In the genomic region with DNA sequence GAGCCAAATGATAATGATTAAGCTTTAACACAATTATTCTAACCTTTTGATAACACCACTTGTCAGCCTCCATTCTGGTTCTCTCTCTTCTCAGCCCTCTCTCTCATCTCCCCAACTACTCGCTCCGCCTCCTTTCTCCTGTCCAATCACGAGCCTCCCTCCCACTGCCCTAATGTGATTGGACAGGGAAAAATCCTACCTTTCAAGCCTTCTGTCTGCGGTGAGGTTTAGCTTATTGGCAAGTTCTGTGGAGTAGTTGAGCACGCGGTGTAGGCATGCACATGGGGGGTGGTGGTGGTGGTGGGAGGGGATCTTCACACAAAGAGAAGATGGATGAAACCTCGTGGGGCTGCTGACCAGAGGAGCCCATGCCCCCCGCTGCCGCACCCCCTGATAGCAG, we compare ENCODE assay signal across 13 mouse cellular contexts. TPM values are rescaled to one million over a fixed set of nuclear protein-coding genes. Genes with fewer than 3 reads are reported as not detected.
DNase-seq lines count a peak whose midpoint lies in the region; ATAC-seq and TF ChIP-seq lines count a peak whose summit lies in the region.
"Had no signal": no experiment of that assay in that cellular context is flagged by ENCODE, and none has a peak within 500 bp of the region (broad histone marks: within the 10 kb centered on the region; RNA-seq: fewer than 3 reads in every experiment).

No protein-coding gene starts in this region.

- no peak overlapping the region for H3K4me3 ChIP-seq in liver, embryonic 12.5 days
- no peak overlapping the region for H3K4me3 ChIP-seq in ES-E14 (ENCODE audit: insufficient read depth in 1 of 2, low read depth in 1 of 2, low read length in 2 of 2, poor library complexity in 1 of 2, severe bottlenecking in 1 of 2)
- peak overlapping the region; percentile 16; the same call in 1 of the 2 replicates for H3K4me3 ChIP-seq in limb, embryonic 10.5 days
- H3K4me3 ChIP-seq: embryonic facial prominence, embryonic 12.5 days; hindbrain, embryonic 15.5 days; lung, embryonic 15.5 days had no signal

- no peak overlapping the region for H3K9ac ChIP-seq in liver, embryonic 12.5 days
- H3K9ac ChIP-seq in ES-E14 (ENCODE audit: insufficient read depth, low read depth, low read length, poor library complexity, severe bottlenecking): no peak overlapping the region
- H3K9ac ChIP-seq: embryonic facial prominence, embryonic 12.5 days; hindbrain, embryonic 15.5 days; lung, embryonic 15.5 days had no signal

- H3K27me3 ChIP-seq in liver, embryonic 12.5 days (replicated peaks): peaks cover 17% of the 10 kb centered on the region; the same call in 1 of the 2 replicates
- H3K27me3 ChIP-seq in limb, embryonic 10.5 days (ENCODE audit: low read depth, poor library complexity, severe bottlenecking): peaks cover 11% of the 10 kb centered on the region; the same call in 1 of the 2 replicates
- H3K27me3 ChIP-seq: hindbrain, embryonic 15.5 days; lung, embryonic 15.5 days had no signal

- H3K36me3 ChIP-seq in liver, embryonic 12.5 days: no peaks in the 10 kb centered on the region
- no peaks in the 10 kb centered on the region for H3K36me3 ChIP-seq in ES-E14 (ENCODE audit: control insufficient read depth, insufficient read depth, low read length, poor library complexity, severe bottlenecking)
- no peaks in the 10 kb centered on the region for H3K36me3 ChIP-seq in limb, embryonic 10.5 days
- H3K36me3 ChIP-seq: embryonic facial prominence, embryonic 12.5 days; hindbrain, embryonic 15.5 days; lung, embryonic 15.5 days had no signal

- no peak overlapping the region for H3K4me2 ChIP-seq in liver, embryonic 12.5 days
- H3K4me2 ChIP-seq: embryonic facial prominence, embryonic 12.5 days; hindbrain, embryonic 15.5 days; lung, embryonic 15.5 days had no signal

- no peak overlapping the region for H3K27ac ChIP-seq in liver, embryonic 12.5 days
- no peak overlapping the region for H3K27ac ChIP-seq in ES-E14 (ENCODE audit: insufficient read depth, low read depth, low read length, poor library complexity, severe bottlenecking)
- H3K27ac ChIP-seq in limb, embryonic 10.5 days: peak overlapping the region; percentile 63; the same call in 1 of the 2 replicates
- H3K27ac ChIP-seq: embryonic facial prominence, embryonic 12.5 days; hindbrain, embryonic 15.5 days; lung, embryonic 15.5 days had no signal

- no peak for ATAC-seq in liver, embryonic 12.5 days

- in situ Hi-C loops in ES-E14 (cut with MboI; ENCODE audit: low sequenced_read_pairs in 2 of 2, unreplicated experiment in 2 of 2): no loop called here

- 24% methylated on average over 9 of the region's 9 CpGs for WGBS in liver, embryonic 12.5 days (ENCODE audit: insufficient replicate concordance)
- WGBS in limb, embryonic 10.5 days: 29% methylated on average over 9 of the region's 9 CpGs

- intact Hi-C loops in heart, postnatal 36 days (cut with DNase I): no loop called here

- DNase-seq in liver (peak; percentile 31), ES-E14 (ENCODE audit: low read depth, low spot score) (peak; percentile 22)
- peak; percentile 31 for DNase-seq in brain, adult 2 months (ENCODE audit: low read depth, low spot score)
- no peak for DNase-seq in limb, embryonic 10.5 days (ENCODE audit: low spot score)
- DNase-seq in heart, postnatal 36 days: no peak
- DNase-seq in kidney, adult 11 months: no peak
- DNase-seq in frontal cortex, postnatal 14 days (ENCODE audit: low spot score in 2 of 2): no peak
- DNase-seq: gastrocnemius, postnatal 25 days; layer of hippocampus, adult 9-11 months had no signal

- no peaks in the 10 kb centered on the region for H3K9me3 ChIP-seq in liver, embryonic 12.5 days (replicated peaks)
- no peaks in the 10 kb centered on the region for H3K9me3 ChIP-seq in ES-E14 (ENCODE audit: control insufficient read depth, insufficient read depth, low read depth, low read length)
- H3K9me3 ChIP-seq in limb, embryonic 10.5 days (replicated peaks): no peaks in the 10 kb centered on the region
- H3K9me3 ChIP-seq: embryonic facial prominence, embryonic 12.5 days; hindbrain, embryonic 15.5 days; lung, embryonic 15.5 days had no signal

- peaks cover 17% of the 10 kb centered on the region for H3K4me1 ChIP-seq in liver, embryonic 12.5 days
- peaks cover 0 to 3% of the 10 kb centered on the region in 2 experiments; a peak in 1 of 4 replicates for H3K4me1 ChIP-seq in ES-E14 (ENCODE audit: control insufficient read depth in 2 of 2, insufficient read depth in 2 of 2, low read length in 2 of 2, poor library complexity in 1 of 2)
- H3K4me1 ChIP-seq in limb, embryonic 10.5 days: peaks cover 30% of the 10 kb centered on the region
- H3K4me1 ChIP-seq: hindbrain, embryonic 15.5 days had no signal

TF ChIP-seq in ES-E14, 5 proteins besides CTCF, POLR2A, EP300 and RAD21:
- TF ChIP-seq CHD2 (IDR thresholded peaks at IDR 0.05; ENCODE audit: low read depth, low read length): no peak
- TF ChIP-seq ZNF384 (IDR thresholded peaks at IDR 0.05; ENCODE audit: low read depth, low read length): no peak
- no peak for TF ChIP-seq ZC3H11A (IDR thresholded peaks at IDR 0.05; ENCODE audit: borderline replicate concordance, low read depth, low read length)
- TF ChIP-seq MAFK (IDR thresholded peaks at IDR 0.05; ENCODE audit: insufficient read depth, low read depth, low read length): no peak
- no peak for TF ChIP-seq HCFC1 (IDR thresholded peaks at IDR 0.05; ENCODE audit: borderline replicate concordance, insufficient read depth, low read length)
TF ChIP-seq in ES-E14: peak in this region for 0.

RNA-seq across cellular contexts. Expression of a gene that starts 20.7 kb away (rescaled TPM):
- 1.7 and 2.1 TPM in 2 replicates for polyA plus RNA-seq in liver, embryonic 12.5 days (2016; fragmentation: Nextera tagmentation; extraction: Ambion mirVana)
- total RNA-seq in ES-E14 (2012; rRNA removed): 4.4 and 12.1 TPM in 2 replicates
- 5.0 and 6.1 TPM in 2 replicates for polyA plus RNA-seq in limb, embryonic 10.5 days (2016; fragmentation: Nextera tagmentation; extraction: Ambion mirVana)
- 10 to 100 TPM; 22.5 to 29.5 TPM for total RNA-seq in heart, postnatal 36 days (2021)

Comparison
In these comparisons a context has a peak if more than half of its experiments do, and no peak if none do; other contexts are left out.
1. DNase-seq: peak in liver (single experiment), ES-E14 (single experiment) and brain, adult 2 months (single experiment); none in limb, embryonic 10.5 days (single experiment), heart, postnatal 36 days (0 of 2), kidney, adult 11 months (single experiment) and frontal cortex, postnatal 14 days (0 of 2).